Mouse (Mus musculus) bone marrow macrophage, adult 2 months (primary cell): ENCODE data around the gene Brat1. TPM values are rescaled to one million over a fixed set of nuclear protein-coding genes. Genes with fewer than 3 reads are reported as not detected.
A peak's percentile ranks its signal among the peaks of the same experiment; 100 is the strongest.

ENCODE experiments used
- H3K27ac ChIP-seq: 2 replicates; pipeline ENCODE4 v1.5.1; 2012; ENCODE audit warnings: low read depth, low read length; ENCODE audit not compliant: insufficient read depth
- H3K4me1 ChIP-seq: 2 replicates; pipeline ENCODE4 v1.6.1; 2012; ENCODE audit warnings: low read length; ENCODE audit not compliant: control insufficient read depth, insufficient read depth
- H3K4me3 ChIP-seq: 2 replicates; pipeline ENCODE4 v1.5.1; 2012; ENCODE audit warnings: mild to moderate bottlenecking, low read length, moderate library complexity; ENCODE audit not compliant: insufficient read depth
- CTCF ChIP-seq: IDR thresholded peaks from 2 replicates; pipeline ENCODE4 v1.5.1; 2012; ENCODE audit warnings: low read depth, mild to moderate bottlenecking, low read length, moderate library complexity
- POLR2A ChIP-seq: IDR thresholded peaks from 2 replicates; pipeline ENCODE4 v1.6.1; 2012; ENCODE audit warnings: mild to moderate bottlenecking, low read depth, low read length, borderline replicate concordance
- polyA plus RNA-seq: library from polyadenylated mRNA; stranded (reverse); fragments of >200 nt; gene quantifications from 2 replicates; pipeline ENCODE4 v1.2.4, GENCODE M21; 2012; ENCODE audit not compliant: missing spikeins, insufficient read depth, insufficient read length

Gene Brat1
- polyA plus RNA-seq, 1 experiment, result 13.5 TPM

DNA sequence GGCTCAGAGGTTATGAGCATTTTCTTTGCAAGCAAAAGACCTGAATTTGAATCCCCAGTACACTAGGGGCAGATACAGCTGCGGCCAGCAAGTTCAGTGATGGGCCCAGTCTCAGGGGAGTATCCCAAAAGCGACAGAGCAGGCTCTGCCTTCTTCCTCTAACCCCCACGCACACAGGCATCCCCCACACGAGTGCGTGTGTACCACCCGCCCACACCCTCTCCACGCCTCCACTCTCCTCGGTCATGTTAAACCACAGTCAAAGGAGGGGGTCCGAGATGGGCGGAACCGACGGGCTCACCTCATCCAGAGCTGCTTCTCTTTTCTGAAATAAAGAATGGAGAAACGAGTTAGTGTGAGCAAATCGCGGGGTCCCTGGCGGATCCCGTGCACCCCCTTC lies 30.8 kb upstream of the Brat1 start:
- H3K4me1 ChIP-seq, result no peaks in the 10 kb centered on the region

DNA sequence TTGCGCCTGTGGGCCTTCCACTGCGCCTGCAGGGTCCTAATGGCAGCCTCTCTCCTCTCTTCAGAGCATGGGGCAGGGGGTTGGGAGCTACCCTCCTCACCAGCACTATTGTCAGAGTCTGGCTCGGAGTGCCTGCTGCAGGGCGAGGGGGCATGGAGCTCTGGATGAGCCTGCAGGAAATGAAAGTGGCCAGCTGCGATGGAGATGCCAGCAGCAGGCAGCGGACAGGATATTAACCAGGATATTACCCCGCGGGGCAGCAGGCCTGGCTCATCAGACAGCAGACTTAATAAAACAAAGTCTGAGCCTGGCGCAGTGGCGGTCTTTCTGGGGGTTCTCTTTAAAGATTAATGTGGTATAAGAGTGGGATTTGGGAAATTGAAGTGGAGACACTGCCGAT lies 29.7 kb upstream of the Brat1 start:
- H3K4me1 ChIP-seq, result no peaks in the 10 kb centered on the region
- TF ChIP-seq CTCF (no peak), POLR2A (no peak)
- H3K4me3 ChIP-seq, result no peak overlapping the region
- H3K27ac ChIP-seq, result no peak overlapping the region

More for the DNA sequence above, 30.8 kb upstream of the Brat1 start:
- no peak for TF ChIP-seq POLR2A
- TF ChIP-seq CTCF, result no peak
- Histone ChIP-seq H3K4me3 (no peak overlapping the region), H3K27ac (no peak overlapping the region)

GRCm38 (mm10) chr5:140675640-140676039 lies 29.2 kb upstream of the Brat1 start:
- no peaks in the 10 kb centered on the region for H3K4me1 ChIP-seq
- H3K4me3 ChIP-seq, result no peak overlapping the region
- no peak overlapping the region for H3K27ac ChIP-seq
- TF ChIP-seq POLR2A (no peak), CTCF (no peak)

DNA sequence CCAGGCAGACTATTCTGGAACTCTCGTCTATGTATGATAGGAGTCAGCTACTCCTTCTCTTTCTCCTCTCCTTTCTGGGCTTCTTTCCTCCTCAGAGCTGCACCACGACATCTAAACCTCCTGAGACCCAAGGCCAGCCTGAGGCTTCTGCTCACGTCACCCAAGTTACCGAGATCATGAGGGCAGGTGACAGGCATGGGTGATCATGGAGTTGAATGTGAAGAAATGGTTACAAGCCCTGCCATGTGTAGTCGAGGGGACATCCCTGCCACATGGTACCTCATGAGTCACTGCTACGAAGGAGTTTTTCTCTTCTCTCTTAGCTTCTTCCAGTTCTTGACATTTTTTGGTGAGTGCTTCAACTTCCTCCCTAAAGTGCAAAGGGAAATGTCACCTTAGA lies 27.7 kb upstream of the Brat1 start:
- no peaks in the 10 kb centered on the region for H3K4me1 ChIP-seq
- H3K27ac ChIP-seq, result no peak overlapping the region
- TF ChIP-seq CTCF, result no peak
- no peak for TF ChIP-seq POLR2A
- H3K4me3 ChIP-seq, result no peak overlapping the region

GRCm38 (mm10) chr5:140680051-140680450 lies 24.8 kb upstream of the Brat1 start:
- no peak overlapping the region for H3K27ac ChIP-seq
- no peak overlapping the region for H3K4me3 ChIP-seq
- no peaks in the 10 kb centered on the region for H3K4me1 ChIP-seq
- TF ChIP-seq CTCF, result no peak
- no peak for TF ChIP-seq POLR2A

- Histone ChIP-seq H3K27ac (no peak overlapping the region), H3K4me1 (no peaks in the 10 kb centered on the region), H3K4me3 (no peak overlapping the region)
- no peak for TF ChIP-seq CTCF
- TF ChIP-seq POLR2A, result no peak
Measured at GRCm38 (mm10) chr5:140680950-140681349, 23.9 kb upstream of the Brat1 start.

DNA sequence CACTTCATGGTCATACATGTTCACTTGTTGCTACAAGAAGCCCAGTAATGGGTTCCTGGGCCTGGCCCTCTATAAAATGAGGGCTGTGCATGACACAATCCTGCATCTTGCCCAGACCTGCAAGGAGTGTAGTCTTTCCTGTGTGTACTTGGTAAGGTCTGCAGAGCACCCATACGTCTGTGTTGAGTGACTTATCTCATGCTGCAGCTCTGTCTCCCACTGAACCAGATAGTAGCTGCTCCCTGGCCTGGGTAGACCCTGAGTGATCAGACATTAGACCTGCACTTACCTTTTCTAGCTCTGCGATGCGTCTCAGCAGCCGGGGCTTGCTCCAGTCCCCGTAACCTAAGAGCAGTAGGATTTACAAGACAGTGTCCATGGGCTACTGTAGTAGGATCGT lies 22.7 kb upstream of the Brat1 start:
- no peak overlapping the region for H3K4me3 ChIP-seq
- no peak overlapping the region for H3K27ac ChIP-seq
- no peaks in the 10 kb centered on the region for H3K4me1 ChIP-seq
- TF ChIP-seq POLR2A (no peak), CTCF (no peak)

- TF ChIP-seq CTCF (peak; percentile 92), POLR2A (no peak)
- Histone ChIP-seq H3K4me1 (no peaks in the 10 kb centered on the region), H3K27ac (no peak overlapping the region), H3K4me3 (no peak overlapping the region)
Measured at GRCm38 (mm10) chr5:140684343-140685148, 20.3 kb upstream of the Brat1 start.

DNA sequence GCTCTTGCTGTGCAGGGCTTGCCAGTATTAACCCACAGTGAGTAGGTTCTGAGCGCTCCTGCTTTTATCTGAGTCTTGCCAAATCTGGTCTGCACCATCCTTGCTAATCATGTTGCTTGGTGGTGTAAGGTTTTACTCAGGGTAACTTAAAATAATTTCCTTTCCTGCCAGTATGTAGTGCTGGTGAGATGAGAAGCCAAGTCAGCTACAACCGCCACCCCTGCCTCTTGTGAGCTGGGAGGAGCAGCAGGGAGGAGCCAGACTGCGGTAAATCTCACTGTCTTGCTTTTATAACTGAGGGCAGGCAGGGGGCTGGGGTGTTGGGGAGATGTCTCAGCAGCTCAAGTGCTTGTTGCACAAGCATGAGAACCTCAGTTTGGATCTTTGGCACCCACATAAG lies 16.4 kb upstream of the Brat1 start:
- TF ChIP-seq POLR2A, result no peak
- TF ChIP-seq CTCF, result no peak
- Histone ChIP-seq H3K4me3 (no peak overlapping the region), H3K27ac (no peak overlapping the region), H3K4me1 (no peaks in the 10 kb centered on the region)

- H3K4me1 ChIP-seq, result peaks cover under 1% of the 10 kb centered on the region; the same call in 1 of the 2 replicates
- no peak overlapping the region for H3K27ac ChIP-seq
- TF ChIP-seq CTCF (no peak), POLR2A (no peak)
- H3K4me3 ChIP-seq, result no peak overlapping the region
Measured at GRCm38 (mm10) chr5:140695987-140696386, 8.8 kb upstream of the Brat1 start.
